Mouse (Mus musculus): ENCODE measurements around the gene Rptor. TPM values are rescaled to one million over a fixed set of nuclear protein-coding genes. Genes with fewer than 3 reads are reported as not detected.
A peak's percentile ranks its signal among the peaks of the same experiment; 100 is the strongest.

Gene Rptor
- polyA plus RNA-seq, 1 experiment from 2014 or later: 18.3 TPM

DNA sequence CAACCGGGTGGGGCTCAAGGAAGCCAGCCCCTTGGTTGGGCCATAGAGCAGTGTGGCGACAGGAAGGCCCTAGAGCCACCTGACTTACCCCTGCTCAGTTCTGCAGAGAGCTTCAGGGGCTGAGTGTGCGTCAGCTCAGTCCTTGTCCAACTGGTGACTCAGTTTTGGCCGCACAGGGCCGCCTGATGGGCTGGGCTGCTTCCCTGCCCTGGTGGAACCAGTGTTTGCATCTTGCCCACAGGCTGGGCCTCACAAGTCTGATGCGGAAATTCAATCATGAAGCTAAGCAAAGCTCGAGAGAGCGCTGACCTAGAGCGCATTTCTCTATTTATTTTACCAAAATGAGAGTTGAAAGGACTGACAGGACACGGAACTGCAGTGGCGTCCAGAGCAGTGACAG, 296.3 kb downstream of the Rptor start:
- H3K4me1 ChIP-seq: peaks cover 17% of the 10 kb centered on the region; the same call in 1 of the 2 replicates

DNA sequence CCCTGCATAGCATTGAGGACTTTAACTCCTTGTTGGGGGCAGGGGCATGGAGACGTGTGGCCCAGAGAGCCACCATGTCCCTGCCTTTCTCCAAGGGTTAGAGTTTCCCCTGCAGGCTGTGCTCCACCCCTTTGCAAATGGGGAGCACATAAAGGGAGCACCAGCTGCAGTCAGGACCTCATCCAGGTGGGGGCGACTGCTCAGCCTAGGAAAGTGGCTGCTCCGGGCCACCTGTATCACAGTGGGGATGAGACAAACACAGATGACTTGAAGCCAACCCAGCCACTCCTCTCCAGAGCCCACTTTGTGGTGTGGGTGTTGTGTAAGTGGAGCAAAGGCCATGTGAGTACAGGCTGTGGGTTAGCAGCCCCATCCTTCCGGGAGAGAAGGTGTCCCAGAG, 298.5 kb downstream of the Rptor start:
- Histone ChIP-seq H3K27ac (no peak overlapping the region), H3K27me3 (no peaks in the 10 kb centered on the region), H3K36me3 (peaks cover 20% of the 10 kb centered on the region), H3K9ac (no peak overlapping the region), H3K4me2 (replicated peaks) (no peak overlapping the region), H3K9me3 (replicated peaks) (no peaks in the 10 kb centered on the region), H3K4me1 (peaks cover 16% of the 10 kb centered on the region; the same call in 1 of the 2 replicates), H3K4me3 (no peak overlapping the region)
- ATAC-seq (ENCODE audit: low FRiP score): no peak
- 81% methylated on average over 4 of the region's 4 CpGs for WGBS

More for the DNA sequence above, 296.3 kb downstream of the Rptor start:
- Histone ChIP-seq H3K27me3 (no peaks in the 10 kb centered on the region), H3K9me3 (replicated peaks) (no peaks in the 10 kb centered on the region), H3K27ac (no peak overlapping the region), H3K4me3 (no peak overlapping the region), H3K4me2 (replicated peaks) (no peak overlapping the region), H3K9ac (no peak overlapping the region), H3K36me3 (peaks cover 27% of the 10 kb centered on the region)
- 71% methylated on average over 11 of the region's 11 CpGs for WGBS
- ATAC-seq (ENCODE audit: low FRiP score): no peak

DNA sequence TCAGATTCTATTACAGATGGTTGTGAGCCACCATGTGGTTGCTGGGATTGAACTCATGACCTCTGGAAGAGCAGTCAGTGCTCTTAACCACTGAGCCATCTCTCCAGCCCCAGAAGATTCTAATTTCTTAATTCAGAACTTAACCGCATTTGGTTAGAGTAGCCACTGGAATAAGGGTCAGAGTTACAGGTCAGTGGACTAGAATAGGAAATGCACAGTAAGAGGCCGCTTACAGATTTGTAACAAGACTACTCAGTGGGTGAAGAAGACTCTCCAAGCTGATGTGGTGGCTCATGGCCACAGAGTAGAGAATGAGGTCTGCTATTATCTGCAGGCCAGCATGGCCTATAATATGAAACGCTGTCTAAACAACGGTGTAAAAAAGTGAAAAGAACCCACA, 300.2 kb downstream of the Rptor start:
- Histone ChIP-seq H3K27ac (no peak overlapping the region), H3K9me3 (replicated peaks) (no peaks in the 10 kb centered on the region), H3K4me3 (no peak overlapping the region), H3K36me3 (peaks cover 12% of the 10 kb centered on the region), H3K9ac (no peak overlapping the region), H3K4me2 (replicated peaks) (no peak overlapping the region), H3K4me1 (peaks cover 7% of the 10 kb centered on the region; the same call in 1 of the 2 replicates), H3K27me3 (no peaks in the 10 kb centered on the region)
- WGBS: 73% methylated on average over 4 of the region's 4 CpGs
- no peak for ATAC-seq (ENCODE audit: low FRiP score)

DNA sequence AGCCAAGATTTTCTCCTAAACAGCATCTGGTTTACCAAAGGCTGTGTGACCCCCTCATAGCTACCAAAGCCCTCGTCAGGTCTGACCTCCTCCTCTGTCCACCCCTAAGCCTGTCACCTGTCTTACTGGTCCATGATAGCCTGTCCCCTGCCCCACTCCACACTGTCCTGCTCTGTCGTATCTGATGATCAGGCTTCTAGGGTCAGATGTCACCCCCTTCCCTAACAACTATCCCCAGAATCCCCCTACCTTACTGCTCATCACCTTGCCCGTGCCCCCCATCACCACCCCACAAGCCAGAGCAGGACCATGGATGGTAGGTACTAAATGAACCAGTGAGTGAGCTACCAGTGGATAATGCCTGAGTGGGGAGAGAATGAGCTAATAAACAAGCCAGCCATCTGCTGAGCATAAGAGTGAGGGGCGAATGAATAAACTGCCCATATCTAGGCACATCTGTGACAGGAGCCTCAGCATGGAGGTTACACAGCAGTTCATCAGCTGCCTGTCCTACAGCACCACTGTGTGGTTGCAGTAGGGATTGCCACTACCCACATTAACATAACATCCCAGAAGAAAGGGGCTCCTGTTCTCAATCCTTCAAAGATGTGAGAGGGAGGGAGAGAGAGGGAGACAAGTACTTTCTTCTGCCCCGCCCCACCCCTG, 302.0 kb downstream of the Rptor start:
- no peak overlapping the region for H3K9ac ChIP-seq
- H3K4me3 ChIP-seq: no peak overlapping the region
- no peaks in the 10 kb centered on the region for H3K27me3 ChIP-seq
- 38% methylated on average over 5 of the region's 5 CpGs for WGBS
- H3K36me3 ChIP-seq: no peaks in the 10 kb centered on the region
- no peak overlapping the region for H3K27ac ChIP-seq
- H3K4me2 ChIP-seq (replicated peaks): no peak overlapping the region
- peak; percentile 76 for ATAC-seq (ENCODE audit: low FRiP score)
- no peaks in the 10 kb centered on the region for H3K9me3 ChIP-seq (replicated peaks)
- H3K4me1 ChIP-seq: peaks cover 7% of the 10 kb centered on the region; the same call in 1 of the 2 replicates

DNA sequence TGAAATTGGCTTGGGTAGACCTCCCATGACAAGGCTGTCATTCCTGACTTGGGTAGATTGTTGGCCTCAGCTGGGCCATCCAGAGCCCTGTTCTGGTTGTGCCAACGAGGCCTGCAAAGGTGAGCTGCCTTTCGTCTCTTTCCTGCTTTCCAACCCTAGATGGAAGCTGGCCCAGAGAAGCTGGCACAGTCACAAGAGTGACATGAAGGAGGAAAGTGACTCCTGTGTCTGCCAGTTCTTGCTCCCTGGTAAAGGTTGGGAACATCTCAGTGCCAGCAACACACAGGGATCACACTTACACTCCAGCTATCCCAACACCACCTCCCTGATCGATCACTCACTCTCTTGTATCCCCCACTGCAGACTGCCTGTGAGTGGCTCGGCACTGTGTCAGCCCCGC, 303.1 kb downstream of the Rptor start:
- Histone ChIP-seq H3K27me3 (no peaks in the 10 kb centered on the region), H3K4me3 (no peak overlapping the region), H3K27ac (no peak overlapping the region), H3K4me2 (replicated peaks) (no peak overlapping the region), H3K4me1 (peaks cover 7% of the 10 kb centered on the region; the same call in 1 of the 2 replicates), H3K36me3 (no peaks in the 10 kb centered on the region), H3K9me3 (replicated peaks) (no peaks in the 10 kb centered on the region), H3K9ac (no peak overlapping the region)
- WGBS: 83% methylated on average over 5 of the region's 5 CpGs
- ATAC-seq (ENCODE audit: low FRiP score): no peak

DNA sequence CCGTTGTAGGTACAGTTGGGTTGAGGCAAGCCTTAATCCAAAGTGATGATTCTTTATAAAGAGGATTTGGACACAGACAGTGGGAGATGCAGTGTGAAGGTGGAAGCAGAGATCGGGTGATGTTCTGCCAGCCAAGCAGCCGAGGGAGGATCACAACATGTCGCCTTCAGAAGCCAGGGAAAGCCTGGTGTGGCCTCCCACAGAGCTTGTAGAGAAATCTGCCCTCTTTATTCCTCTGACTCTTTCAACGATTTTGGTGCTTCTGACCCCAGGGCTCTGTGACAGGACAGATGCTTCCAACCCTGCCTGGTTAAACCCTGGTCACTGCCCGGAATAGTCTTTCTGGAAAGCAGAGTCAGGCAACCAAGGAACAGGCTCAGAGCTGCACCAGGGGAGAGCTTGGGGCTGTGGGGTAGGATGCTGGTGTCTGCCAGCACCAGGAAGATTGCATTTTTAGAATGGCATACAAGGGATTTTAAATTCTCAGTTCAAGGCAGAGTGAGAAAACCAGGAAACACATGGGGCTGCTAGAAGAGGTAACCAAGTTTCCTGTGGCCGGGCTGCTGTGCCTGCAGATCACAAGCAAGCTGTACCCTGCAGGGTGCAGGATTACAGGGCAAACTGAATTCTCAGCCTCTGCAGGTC, 304.4 kb downstream of the Rptor start:
- H3K4me1 ChIP-seq: peaks cover 7% of the 10 kb centered on the region; the same call in 1 of the 2 replicates
- 0 out of 2 replicates have a peak overlapping the region, but pooled peaks have one; percentile 8 for H3K9ac ChIP-seq
- no peak for ATAC-seq (ENCODE audit: low FRiP score)
- no peak overlapping the region for H3K4me2 ChIP-seq (replicated peaks)
- H3K36me3 ChIP-seq: no peaks in the 10 kb centered on the region
- WGBS: 41% methylated on average over 7 of the region's 7 CpGs
- H3K27me3 ChIP-seq: no peaks in the 10 kb centered on the region
- H3K27ac ChIP-seq: no peak overlapping the region
- no peak overlapping the region for H3K4me3 ChIP-seq
- no peaks in the 10 kb centered on the region for H3K9me3 ChIP-seq (replicated peaks)

DNA sequence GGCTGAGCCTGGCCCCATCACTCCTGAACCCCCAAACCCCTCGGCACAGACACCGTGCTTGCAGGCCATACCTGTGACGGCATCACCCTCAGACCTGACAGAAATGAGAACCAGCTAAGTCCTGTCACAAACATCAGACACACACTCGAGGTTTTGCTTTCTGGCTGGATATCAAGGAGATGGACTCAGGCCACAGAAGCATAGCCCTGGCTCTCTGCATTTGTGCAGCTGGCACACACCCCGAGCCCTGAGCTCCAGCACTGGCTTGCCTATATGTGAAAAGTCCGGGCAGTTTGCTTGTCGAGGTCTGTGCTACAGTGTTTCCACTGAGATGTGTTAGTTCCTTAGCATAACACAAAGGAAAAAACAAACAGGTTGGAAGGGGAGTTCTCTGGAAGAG, 305.0 kb downstream of the Rptor start:
- Histone ChIP-seq H3K36me3 (no peaks in the 10 kb centered on the region), H3K4me2 (replicated peaks) (no peak overlapping the region), H3K9ac (0 out of 2 replicates have a peak overlapping the region, but pooled peaks have one; percentile 8), H3K27me3 (no peaks in the 10 kb centered on the region), H3K27ac (no peak overlapping the region), H3K4me3 (no peak overlapping the region), H3K4me1 (peaks cover 11% of the 10 kb centered on the region), H3K9me3 (replicated peaks) (no peaks in the 10 kb centered on the region)
- no peak for ATAC-seq (ENCODE audit: low FRiP score)
- WGBS: 46% methylated on average over 7 of the region's 7 CpGs

DNA sequence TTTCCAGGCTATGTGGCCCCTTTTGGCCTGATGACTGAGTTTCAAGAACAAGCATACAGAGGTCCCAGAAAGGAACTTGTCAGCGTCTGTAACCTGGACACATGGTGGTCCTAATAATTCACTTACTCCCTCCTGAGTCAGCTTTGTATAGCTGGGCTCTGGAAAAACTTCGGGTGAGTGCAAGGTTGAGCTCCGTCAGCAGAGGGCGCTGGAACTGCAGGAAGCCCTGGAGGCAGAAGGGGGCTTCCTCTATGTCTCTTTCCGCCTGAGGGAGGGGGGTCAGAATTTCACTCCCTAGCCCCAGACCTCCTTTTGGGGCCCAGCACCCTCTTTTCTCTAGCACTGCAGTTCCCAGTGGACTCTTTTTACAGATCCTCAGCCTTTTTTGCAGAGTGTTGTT, 306.7 kb downstream of the Rptor start:
- Histone ChIP-seq H3K36me3 (no peaks in the 10 kb centered on the region), H3K27ac (no peak overlapping the region), H3K27me3 (no peaks in the 10 kb centered on the region), H3K9me3 (replicated peaks) (no peaks in the 10 kb centered on the region), H3K4me1 (peaks cover 21% of the 10 kb centered on the region), H3K4me2 (replicated peaks) (peak overlapping the region; percentile 17; the same call in 1 of the 2 replicates), H3K4me3 (no peak overlapping the region), H3K9ac (no peak overlapping the region)
- 3% methylated on average over 5 of the region's 5 CpGs for WGBS
- ATAC-seq (ENCODE audit: low FRiP score): no peak

DNA sequence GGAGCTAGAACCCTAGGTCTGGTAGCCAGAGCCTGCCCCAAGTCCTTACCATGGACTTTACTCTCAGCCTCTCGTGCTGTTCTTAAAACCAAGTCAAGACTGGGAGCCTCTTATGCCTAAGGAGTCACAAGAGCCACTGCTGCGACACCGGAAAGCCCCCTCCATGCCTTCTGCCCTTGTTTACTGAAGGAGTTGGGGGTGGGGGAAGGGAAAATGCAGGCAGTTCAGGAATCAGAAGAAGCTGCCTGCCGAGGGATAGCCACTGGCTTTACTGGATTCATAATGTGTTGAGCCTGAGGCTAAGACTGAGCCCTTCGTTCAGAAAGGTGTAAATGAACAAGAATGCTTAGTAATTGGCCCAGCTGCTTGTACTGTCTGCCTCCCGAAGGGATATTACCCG, 310.1 kb downstream of the Rptor start:
- no peaks in the 10 kb centered on the region for H3K27me3 ChIP-seq
- peaks cover 32% of the 10 kb centered on the region for H3K4me1 ChIP-seq
- peak overlapping the region; percentile 66; the same call in 1 of the 2 replicates for H3K27ac ChIP-seq
- peak overlapping the region; percentile 85 for H3K4me2 ChIP-seq (replicated peaks)
- no peaks in the 10 kb centered on the region for H3K9me3 ChIP-seq (replicated peaks)
- ATAC-seq (ENCODE audit: low FRiP score): no peak
- WGBS: 8% methylated on average over 7 of the region's 7 CpGs
- H3K36me3 ChIP-seq: peaks cover 21% of the 10 kb centered on the region
- H3K4me3 ChIP-seq: peak overlapping the region; percentile 81
- H3K9ac ChIP-seq: peak overlapping the region; percentile 89

DNA sequence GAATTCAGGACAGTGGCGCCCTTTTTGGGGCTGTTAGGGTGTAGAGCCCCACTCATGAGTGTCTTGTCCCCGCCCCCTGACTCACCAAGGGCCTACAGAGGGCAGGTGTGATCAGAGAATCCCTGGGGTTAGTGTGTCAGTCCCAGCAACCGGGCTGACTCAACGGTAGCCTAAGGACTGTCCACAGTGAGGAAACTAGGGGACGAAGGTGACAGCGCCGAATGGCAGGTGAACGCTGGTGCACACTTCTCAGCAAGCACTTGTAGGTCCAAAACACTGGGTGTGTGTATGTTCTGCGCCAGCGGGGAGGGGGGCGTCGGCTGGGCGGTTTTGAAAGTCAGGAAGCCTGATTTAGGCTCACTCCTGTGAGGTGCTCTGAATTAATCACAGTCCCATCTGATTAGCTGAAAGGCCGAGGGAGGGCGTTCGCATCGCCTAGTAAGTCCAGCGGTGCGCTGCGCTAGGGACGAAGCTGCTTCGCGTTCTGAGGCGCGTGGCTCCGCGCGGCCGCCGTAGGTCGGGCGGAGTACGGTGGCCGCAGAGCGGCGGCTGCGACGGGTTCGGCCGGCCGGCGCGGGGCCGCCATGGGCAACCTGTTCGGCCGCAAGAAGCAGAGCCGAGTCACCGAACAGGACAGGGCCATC, 310.7 kb downstream of the Rptor start, which contains the start of gene Chmp6:
TSS of gene Chmp6 (plus strand) at position 151 of the 644 bp plus-strand sequence.
- H3K9me3 ChIP-seq (replicated peaks): no peaks in the 10 kb centered on the region
- H3K9ac ChIP-seq: peak within 1 kb of the TSS; percentile 89
- WGBS: 2% methylated on average over 36 of the region's 48 CpGs
- peak within 1 kb of the TSS; percentile 85 for H3K4me2 ChIP-seq (replicated peaks)
- H3K27ac ChIP-seq: peak within 1 kb of the TSS; percentile 66
- peaks cover 26% of the 10 kb centered on the region for H3K36me3 ChIP-seq
- peak; percentile 56 for ATAC-seq (ENCODE audit: low FRiP score)
- H3K4me3 ChIP-seq: peak within 1 kb of the TSS; percentile 81
- no peaks in the 10 kb centered on the region for H3K27me3 ChIP-seq
- H3K4me1 ChIP-seq: peaks cover 32% of the 10 kb centered on the region

DNA sequence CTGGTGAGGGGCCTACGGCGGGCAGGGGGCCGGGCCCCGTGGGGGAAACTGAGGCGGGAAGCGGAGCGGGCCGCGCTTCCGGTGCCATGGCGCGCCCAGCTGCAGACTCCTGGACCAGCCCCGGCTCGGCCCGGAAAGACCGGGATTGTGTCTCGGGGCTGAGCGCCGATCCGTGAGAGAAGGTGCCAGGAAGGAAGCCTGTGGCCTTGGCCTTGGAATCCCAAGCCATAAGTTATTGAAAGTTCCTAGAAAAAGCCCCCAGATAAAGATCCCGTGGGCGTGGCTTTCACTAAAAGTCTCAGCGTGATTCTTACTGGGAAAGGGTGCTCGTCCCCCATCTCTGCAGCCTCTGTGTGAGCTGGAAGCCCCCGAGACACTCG, 311.2 kb downstream of the Rptor start:
- under 1% methylated on average over 26 of the region's 26 CpGs for WGBS
- ATAC-seq (ENCODE audit: low FRiP score): peak; percentile 66
- H3K4me1 ChIP-seq: peaks cover 32% of the 10 kb centered on the region

DNA sequence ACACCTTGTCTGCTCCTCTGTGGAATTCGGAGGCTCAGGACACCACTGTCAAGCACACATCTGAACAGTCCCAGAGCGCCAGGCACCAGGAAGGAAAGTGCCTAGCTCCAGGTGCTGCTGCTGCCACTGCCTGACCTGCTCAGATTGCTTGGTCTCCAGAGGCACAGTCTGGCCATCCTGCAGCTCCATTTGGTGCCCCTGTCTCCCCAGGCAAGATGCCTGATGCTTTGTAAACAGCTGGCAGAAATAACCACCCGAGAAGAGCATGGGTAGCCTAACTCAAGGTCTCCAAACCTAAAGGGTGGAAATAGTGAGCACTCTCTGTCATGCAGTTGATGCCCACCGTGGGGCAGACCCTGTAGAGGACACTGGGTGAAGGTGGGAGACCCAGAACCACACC, 311.7 kb downstream of the Rptor start:
- no peak for ATAC-seq (ENCODE audit: low FRiP score)
- H3K9me3 ChIP-seq (replicated peaks): no peaks in the 10 kb centered on the region
- H3K27ac ChIP-seq: no peak overlapping the region
- H3K27me3 ChIP-seq: no peaks in the 10 kb centered on the region
- peaks cover 36% of the 10 kb centered on the region for H3K36me3 ChIP-seq
- H3K4me3 ChIP-seq: peak overlapping the region; percentile 81
- 32% methylated on average over 4 of the region's 4 CpGs for WGBS
- peaks cover 32% of the 10 kb centered on the region for H3K4me1 ChIP-seq
- H3K4me2 ChIP-seq (replicated peaks): peak overlapping the region; percentile 85
- H3K9ac ChIP-seq: peak overlapping the region; percentile 89

More for the DNA sequence above, 311.2 kb downstream of the Rptor start:
- Histone ChIP-seq H3K36me3 (peaks cover 31% of the 10 kb centered on the region), H3K4me3 (peak overlapping the region; percentile 81), H3K4me2 (replicated peaks) (peak overlapping the region; percentile 85), H3K9ac (peak overlapping the region; percentile 89), H3K27ac (peak overlapping the region; percentile 66; the same call in 1 of the 2 replicates), H3K27me3 (no peaks in the 10 kb centered on the region), H3K9me3 (replicated peaks) (no peaks in the 10 kb centered on the region)
